Mouse (Mus musculus): ENCODE results near the gene Ctnnbl1.
A peak's percentile ranks its signal among the peaks of the same experiment; 100 is the strongest.

The Ctnnbl1 gene

DNA sequence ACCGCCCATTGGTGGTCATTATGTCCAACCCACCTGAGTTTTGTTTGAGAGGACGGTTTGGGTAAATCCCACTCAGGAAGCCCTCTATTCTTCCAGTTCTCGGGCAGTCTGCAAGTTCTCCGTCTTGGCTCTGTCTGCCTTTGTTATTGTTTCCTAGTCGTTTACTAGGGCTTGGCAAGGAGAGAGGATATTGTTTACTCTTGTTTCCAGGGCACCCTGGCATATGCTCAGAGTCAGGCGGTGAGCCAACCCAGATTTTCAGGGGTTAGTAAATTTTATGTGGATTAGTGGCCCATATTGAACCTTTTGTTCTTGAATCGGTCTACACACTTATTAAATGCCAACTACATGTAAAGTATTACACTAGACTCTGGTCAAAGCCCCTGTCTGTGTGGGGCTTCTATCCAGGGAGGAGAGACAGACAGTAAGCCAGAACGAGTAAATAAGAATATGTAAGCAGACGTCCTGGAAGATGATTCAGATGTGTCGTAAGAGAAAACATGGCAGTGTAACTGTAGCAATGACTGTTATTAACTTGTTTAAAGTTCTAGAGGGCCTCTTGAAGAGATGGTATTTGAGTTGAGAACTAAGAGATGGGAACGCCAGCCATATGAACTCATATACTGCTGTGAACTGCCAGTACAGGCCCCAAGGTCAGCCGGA is 13.9 kb downstream of the Ctnnbl1 start:
- no peak for DNase-seq (ENCODE audit: low read depth)

DNA sequence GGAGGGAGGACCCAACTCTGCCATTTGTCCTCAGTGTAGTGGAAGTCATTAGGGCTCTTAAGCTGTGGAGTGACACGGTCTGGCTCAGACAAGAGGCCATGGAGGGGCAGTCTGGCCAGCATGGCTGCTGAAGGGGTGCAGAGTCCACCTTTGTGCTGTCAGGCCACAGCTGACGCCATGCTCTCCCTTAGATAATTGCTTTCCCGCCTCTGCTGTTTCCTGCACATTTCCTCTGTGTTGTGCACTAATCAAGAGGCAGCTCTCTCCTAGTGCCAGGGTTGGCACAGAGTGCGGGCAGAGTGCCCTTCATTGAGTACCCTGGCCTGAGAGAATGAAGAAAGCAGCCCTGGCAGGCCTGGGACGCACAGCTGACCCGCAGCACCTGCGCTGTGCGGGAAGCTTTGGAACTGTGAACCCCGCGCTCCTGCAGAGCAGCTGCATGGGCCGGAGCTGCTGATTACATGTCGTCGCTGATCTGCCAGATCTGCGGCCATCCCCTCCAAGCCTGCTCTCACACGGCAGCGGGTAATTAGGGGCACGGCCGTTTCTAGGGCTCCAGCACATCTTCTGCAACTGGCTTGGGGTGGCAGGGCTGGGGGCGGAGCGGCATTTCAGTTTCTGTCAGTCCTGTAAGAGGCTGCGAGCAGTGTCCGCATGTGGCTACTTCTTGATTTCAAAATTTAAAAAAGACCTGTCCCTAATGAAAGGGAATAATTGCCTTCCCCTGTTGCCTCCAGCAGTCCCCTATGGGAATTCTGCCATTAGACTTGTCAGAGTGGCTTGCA is 14.6 kb downstream of the Ctnnbl1 start:
- no peak for DNase-seq (ENCODE audit: low read depth)

DNA sequence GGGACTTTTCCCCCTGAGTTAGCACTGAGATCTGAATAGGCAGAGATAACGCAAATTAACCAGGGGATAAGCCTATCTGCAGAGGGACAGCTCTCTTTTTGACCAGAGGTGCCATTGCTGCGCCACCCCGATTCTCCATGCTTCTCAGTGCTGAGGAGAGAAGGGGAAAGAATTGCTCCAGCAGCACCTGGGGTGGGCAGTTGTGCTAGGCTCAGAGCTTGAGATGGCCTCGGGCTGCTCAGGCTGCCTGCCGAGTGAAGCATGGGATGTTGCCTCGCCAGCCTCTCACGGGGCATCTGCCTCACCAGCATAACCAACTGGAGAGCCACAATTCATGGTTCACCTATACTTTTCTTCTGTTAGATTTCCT is 15.2 kb downstream of the Ctnnbl1 start:
- DNase-seq (ENCODE audit: low read depth), result no peak

DNA sequence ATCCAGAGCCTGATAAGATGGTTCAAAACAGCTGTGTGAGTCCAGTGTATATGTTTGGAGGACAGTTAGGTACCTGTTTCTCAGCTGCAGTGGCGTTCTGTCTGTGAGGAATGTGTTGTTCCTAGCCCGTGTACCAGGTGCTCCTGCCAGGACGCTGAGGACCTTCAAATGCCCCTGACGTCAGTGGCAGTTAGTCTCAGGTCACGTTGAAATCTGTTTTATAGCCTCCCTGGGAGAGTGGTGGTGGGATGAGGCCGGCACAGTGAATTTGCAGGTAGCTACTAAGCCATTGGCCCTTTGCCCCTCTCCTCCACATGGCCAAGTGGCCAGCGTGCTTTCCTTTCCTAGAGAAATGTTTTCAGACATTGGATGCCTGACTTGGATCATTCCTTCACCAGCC is 18.6 kb downstream of the Ctnnbl1 start:
- DNase-seq (ENCODE audit: low read depth), result no peak

DNA sequence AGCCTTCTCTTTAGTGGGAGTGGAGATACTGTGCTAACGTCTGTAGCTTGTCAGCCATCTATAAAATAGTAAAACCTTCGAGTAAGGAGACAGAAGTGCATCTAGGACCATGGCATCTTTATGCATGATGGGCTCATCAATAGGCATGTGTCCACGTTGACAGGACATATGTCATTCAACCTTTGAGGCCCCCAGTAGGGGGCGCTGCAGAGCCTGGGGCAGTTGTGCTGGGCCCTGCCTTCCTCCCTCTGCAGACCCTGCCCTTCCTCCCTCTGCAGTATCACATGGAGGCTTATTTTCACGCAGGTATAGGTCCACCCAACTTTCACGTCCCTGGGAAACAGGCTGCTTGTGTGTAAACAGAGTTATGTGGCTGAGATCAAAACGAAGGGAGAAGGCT is 19.0 kb downstream of the Ctnnbl1 start:
- no peak for DNase-seq (ENCODE audit: low read depth)

DNA sequence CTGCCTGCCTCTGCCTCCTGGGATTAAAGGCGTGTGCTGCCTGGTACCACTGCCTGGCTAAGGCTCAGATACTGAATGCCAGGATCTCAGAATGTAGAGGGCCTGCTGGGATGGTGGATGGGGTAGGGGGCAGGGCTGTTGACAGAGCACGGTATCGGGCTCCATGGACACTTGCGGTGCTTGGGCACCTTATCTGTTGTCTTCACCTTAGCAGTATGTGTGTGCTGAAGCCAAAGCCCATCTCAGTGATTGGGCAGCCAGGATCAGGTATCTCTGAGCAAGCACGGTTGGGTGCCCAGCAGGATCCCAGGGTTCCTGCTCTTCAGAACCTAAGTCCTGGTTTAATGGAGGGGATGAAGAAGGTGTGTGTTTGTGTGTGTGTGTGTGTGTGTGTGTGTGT is 21.2 kb downstream of the Ctnnbl1 start:
- peak; percentile 32 for DNase-seq (ENCODE audit: low read depth)

DNA sequence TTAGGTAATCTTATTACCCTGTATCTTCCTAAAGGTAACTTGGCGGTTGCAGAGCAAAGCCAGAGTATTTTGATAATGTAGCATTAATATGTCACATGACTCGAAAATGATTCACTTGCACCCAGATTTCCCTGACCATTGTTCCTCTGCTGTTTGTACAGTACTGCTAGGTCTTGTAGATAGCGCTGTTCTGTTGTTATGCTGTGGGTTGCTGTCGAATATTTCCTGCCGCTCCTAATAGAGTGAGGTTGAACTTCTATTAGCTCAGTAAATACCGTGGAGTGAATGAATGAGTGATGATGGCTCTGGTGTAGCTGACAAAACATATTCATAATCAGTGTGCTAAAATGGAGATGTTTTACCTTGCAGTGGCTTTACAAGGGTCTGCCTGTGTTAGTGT is 22.5 kb downstream of the Ctnnbl1 start:
- no peak for DNase-seq (ENCODE audit: low read depth)

DNA sequence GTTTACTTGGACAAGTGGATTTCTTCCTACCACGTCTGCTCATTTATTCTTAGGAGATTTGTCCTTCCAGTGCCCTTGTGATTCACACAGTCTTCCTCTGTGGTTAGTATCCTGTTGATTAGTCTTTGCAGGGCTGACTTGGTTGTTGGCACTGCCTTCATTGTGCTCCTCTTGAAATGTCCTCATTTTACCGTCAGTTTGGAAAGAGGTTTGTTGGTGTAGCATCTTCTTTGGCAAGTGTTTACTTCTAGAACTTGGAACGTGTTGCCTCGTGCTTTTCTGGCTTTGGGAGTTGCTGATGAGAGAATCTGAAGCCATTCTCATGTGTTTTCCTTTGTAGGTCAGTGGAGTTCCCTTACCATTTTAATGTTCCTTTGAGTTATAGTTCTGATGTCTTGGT is 25.7 kb downstream of the Ctnnbl1 start:
- DNase-seq (ENCODE audit: low read depth), result no peak

DNA sequence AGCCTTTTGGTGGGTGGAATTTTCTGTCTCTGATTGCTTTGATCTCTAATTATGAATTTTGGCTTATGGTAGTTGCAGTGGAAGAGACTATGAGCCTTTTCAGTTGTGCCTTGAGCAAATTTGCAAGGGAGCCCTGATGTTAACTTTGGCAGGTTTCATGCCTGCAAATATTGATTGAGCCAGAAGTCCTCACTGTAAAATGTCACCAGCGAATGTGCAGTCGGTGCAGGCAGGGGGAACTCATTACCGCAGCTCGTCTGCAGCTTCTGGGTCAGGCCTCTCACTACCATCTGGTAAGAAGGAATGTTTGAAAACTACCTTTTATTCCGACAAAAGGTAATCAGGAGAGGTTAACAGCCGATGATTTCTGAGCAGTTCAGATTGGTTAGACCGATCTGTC is 29.4 kb downstream of the Ctnnbl1 start:
- DNase-seq (ENCODE audit: low read depth), result no peak

DNA sequence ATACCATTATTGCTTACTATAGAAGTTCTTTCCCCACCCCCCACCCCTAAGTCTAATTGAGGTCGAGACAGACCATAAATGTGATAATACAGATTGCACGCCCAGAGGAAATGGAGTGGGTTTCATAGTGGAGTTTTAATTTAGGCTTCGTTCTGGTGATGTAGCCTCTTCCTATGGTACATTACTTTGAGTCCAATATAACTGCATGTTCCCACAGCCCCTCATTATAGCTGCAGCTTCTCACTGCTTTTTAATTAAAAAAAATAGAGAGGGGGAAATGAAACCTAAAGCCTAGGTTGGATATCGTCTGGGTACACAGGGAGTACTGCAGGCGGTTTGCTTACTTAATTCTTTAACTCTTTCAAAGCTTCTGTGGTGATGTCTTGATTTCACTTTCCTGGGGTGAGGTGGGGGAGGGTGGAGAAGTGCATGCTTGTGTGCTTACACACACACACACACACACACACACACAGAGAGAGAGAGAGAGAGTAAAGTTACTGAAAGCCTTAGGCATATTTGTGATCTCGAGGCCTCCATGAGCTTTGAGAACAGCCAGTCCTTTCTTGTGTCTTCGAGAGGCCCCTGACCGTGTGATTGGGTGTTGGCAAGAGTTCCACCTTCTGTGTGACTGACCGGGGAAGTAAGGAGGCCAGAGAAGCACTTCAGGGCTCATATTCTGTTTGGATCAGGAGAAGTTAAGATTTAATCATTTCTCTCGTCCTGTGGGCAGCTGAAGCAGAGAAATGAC is 31.7 kb downstream of the Ctnnbl1 start:
- no peak for DNase-seq (ENCODE audit: low read depth)

DNA sequence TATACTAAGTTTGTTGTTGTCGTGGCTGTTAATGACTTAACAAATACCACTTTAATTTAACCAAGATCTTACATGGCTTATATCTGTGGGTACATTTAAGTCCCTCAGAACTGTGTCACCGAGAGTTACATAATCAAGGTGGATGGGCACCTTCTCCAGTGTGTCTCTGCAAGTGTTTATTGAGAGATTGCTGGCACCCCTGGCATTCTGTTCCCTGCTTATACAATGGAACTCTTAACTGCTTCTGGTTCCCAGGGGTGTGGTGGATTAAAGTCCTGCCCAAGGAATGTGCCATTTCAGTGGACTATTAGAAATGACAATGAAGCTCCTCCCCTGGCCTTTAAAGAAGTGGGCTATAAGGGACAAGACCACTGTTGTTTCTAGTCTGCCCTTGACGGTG is 33.6 kb downstream of the Ctnnbl1 start:
- DNase-seq (ENCODE audit: low read depth), result no peak

DNA sequence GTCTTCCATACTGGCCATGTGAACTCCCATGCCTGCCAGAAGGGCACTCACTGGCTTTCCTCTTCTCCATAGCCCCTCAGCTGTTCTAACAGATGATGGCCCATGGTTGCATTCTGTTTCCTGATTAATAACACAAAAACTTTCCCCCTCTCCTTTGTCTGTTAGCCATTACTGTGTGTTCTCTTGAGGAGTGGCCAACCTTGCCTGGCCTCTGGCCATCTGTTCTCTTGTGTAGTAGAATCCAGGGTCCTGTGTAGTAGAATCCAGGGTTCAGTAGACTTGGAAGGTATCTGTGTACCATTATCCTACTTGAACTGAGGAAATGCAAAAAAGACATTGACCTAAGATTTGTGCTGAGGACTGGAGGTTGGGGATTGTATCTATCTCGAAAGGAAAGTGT is 36.5 kb downstream of the Ctnnbl1 start:
- DNase-seq (ENCODE audit: low read depth), result no peak

DNA sequence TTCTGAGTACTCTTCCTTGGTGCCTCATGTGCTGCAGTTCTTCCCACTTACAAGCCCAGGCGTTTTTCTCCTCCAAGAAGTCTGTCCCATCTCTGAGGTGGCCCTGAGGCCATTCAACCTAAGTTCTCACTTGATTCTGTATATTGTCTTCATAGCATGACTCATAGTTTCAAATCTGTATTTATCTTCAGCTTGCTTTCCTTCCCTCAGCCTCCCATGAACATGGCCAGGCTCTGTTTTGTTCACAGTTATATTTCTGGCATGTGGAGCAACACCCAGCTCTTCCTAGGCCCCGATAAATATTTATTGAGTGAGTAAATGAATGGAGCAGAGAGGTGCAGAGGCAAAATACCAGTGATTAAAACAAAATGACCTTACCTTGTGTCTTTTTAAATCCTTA is 38.8 kb downstream of the Ctnnbl1 start:
- no peak for DNase-seq (ENCODE audit: low read depth)

DNA sequence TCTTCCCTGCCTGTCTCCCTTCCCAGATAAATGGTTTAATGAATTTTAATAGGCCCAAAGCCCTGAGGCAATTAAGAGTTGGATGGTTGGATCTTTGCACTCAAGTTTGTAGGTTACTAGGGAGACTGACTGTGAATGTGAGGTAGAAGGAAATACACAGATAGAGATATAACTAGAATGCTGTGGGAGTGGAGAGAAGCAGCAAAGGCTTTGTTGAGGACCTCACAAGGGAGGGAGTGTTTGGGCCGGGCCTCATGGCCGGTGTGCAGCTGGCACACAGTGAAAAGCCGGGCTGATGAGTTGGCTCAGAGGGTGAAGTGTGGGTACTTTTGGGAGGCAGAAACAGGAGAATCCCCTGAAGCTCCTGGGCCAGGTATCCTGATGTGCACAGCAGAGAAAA is 43.8 kb downstream of the Ctnnbl1 start:
- no peak for DNase-seq (ENCODE audit: low read depth)

DNA sequence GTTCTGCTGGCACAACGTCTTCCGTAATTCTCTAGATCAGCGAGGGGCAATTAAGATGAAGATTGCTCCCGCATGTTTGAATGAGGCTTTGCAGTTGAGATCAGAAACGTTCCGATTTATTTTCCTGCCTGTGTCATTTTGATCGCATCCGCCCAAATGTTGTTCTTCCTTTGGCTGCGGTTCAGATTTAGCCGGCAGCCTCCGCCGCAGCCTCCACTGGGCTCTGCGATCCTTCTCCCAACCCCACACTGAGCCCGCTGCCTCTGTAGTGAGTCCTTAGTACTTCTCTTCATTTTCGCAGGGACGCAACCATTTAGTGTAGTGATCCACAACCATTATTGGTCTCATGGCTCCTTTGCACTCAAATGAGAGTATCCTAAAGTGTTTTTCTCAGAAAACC is 46.0 kb downstream of the Ctnnbl1 start:
- no peak for DNase-seq (ENCODE audit: low read depth)

DNA sequence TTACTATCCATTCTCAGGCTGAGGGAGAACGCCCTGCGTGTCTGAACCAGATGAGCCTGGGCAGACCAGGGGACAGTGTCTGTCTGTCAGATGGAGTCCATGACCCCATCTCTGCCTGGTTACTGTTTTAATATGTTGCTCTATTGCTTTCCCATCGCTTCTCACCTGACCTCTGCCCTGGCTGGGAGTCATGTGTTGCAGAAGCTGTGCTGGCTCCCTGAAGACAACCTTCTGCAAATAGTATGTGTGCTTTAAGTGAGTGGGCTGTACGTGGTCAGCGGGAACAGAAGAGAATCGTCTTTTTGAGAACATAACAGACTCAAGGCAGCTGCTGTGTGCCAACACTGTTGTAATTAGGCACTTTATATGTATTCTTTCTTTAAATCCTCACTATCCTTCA is 47.0 kb downstream of the Ctnnbl1 start:
- no peak for DNase-seq (ENCODE audit: low read depth)

DNA sequence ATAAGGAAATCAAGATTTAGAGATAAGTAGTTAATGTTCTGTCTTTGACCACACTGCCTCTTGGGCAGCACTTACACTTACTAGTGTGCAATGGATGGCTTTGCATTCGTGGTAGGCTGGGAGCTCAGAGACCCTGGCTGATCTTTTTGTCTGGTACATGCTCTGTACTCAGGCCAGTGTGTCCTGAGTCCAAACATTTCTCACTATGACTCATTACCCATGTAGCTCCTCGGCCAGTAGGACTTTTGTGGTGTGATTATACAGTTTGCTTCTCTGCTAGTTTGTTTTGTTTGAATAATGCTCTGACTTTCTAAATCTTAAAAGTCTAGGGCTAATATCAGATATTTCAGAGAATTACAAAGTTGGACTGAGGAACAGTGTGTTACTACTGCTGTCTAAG is 47.4 kb downstream of the Ctnnbl1 start:
- DNase-seq (ENCODE audit: low read depth), result no peak

DNA sequence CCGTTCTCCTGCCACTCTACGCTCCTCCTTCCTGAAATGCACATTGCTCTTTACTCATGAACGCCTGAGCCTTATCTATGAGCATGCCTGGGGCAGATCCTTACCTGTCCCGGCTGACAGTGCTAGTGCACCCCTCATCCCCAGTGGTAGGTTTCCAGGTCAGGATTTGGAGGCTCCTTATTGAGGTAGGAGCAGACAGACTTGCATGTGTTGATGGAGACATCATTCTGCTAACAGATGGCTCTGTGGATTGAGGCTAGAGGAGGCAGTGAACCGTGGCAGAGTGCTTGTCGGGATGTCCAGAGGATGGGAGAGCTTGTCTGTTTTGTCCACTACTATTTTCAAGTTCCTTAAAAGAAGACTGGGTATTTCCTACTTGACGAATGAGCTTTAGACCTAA is 52.0 kb downstream of the Ctnnbl1 start:
- DNase-seq (ENCODE audit: low read depth), result no peak

DNA sequence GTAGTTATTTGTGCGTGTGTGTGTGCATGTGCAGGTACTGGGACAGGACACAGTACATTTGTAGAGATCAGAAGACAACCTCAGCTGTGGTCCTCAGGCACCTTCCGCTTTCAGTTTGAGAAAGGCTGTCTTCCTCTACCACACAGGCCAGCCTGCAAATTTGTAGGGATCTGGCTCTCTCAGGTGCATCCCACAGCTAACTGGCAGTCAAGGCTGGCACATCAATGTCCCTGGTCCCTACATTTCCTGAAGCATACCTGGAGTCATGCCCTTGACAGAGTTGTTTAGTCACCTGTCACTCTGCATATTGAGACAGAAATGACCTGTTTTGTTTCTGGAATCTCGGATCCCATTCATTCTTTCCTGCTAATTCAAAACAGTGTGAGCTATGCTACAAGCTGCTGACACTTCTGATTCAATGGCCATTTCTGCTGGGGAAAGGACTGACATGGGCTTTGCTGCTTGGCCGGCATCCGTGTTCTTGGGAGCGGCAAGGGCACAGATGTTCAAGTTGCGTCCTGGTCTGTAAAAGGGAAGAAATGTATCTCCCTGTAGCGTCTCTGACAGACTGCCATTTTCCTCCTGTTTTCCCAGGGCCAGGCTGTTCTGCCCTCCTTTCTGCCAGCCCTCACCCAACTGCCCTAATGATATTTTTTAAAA is 53.8 kb downstream of the Ctnnbl1 start:
- no peak for DNase-seq (ENCODE audit: low read depth)

DNA sequence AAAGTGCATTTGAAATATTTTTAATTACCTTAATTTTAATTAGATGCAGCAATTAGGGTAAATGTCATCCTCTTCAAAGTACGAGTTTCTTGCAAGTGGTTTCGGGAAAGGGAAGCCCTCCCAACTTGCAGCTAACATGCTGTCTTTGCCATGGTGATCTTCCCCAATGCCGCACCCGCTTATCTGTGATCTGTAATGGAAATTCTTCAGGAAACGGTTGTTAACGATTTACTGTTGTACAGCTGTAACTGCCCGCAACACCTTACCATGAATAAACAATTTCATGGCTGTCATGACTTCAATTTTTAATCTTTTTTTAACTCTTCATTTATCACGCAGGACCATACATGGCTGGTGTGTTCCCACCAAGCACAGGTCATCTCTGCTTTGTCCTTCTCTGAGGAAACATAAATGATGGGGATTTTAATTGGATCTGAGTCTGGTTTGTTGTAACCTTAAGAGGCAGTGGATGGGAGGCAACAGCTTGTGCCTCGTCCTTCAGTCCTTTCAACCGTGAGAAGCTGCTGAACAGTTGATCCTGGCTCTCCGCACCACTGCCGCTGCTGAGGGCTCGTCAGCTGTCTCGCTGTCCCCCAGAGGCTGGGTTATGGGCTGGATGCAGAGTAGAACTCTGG is 54.4 kb downstream of the Ctnnbl1 start:
- no peak for DNase-seq (ENCODE audit: low read depth)

DNA sequence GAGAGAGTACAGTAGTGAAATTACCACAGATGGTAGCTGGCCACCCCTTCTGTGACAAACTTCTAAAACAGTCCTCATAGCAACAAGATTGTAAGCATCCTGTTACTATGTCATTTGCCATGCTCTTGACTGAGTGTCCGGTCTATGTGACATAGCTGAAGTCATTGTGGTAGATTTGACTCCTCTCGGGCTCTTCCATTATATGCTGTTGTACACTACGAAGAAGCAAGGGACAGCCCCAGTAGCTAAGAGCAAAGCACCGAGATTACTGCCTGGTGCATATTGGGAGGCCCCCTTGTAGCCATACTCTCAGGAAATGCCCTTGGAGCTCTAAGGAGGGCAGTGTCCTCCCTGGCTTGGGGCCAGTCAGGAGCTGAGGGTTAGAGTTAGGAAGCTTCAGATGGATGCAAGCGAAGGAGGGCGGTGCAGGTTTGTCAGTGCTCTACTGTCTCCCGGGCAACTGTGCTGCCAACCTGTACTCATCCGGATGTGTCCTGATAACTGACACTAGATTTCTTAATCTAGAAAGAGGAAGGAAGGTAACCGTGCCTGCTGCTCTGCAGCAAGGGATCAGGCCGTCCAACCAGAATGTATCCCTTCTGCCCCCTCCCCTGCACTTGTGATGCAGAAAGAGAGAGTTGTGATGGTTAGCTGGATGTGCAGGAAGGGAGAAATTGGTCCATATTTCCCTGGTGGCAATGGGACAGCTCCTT is 55.8 kb downstream of the Ctnnbl1 start:
- DNase-seq (ENCODE audit: low read depth), result no peak

Measured in c-Kit-positive CD71-positive TER-119-negative erythroid progenitor cells, embryonic 14.5 days (primary cell).